Mouse (Mus musculus) intestine, embryonic 15.5 days (tissue): Measurements from ENCODE around the gene Atg9a. TPM values are rescaled to one million over a fixed set of nuclear protein-coding genes. Genes with fewer than 3 reads are reported as not detected.

Experiments
- ATAC-seq: fragments of 200-750 bp; cut with Nextera tagmentation; 2 replicates; pipeline ENCODE4 v1.8.0; 2017; ENCODE audit warnings: moderate TSS enrichment, moderate library complexity
- H3K27ac ChIP-seq: fragments of 300-500 bp; sonication (generic); 2 replicates; pipeline ENCODE4 v1.5.1; 2015; ENCODE audit warnings: mild to moderate bottlenecking, inconsistent platforms
- H3K27me3 ChIP-seq: fragments of 300-500 bp; sonication (generic); replicated peaks from 2 replicates; pipeline ENCODE4 v1.6.1; 2015; ENCODE audit warnings: inconsistent platforms
- H3K36me3 ChIP-seq: fragments of 300-500 bp; sonication (generic); 2 replicates; pipeline ENCODE4 v1.6.1; 2015; ENCODE audit warnings: inconsistent platforms
- H3K4me1 ChIP-seq: fragments of 300-500 bp; sonication (generic); replicated peaks from 2 replicates; pipeline ENCODE4 v1.6.1; 2015; ENCODE audit warnings: inconsistent platforms
- H3K4me2 ChIP-seq: fragments of 300-500 bp; sonication (generic); replicated peaks from 2 replicates; pipeline ENCODE4 v1.6.1; 2015; ENCODE audit warnings: mild to moderate bottlenecking, inconsistent platforms
- H3K4me3 ChIP-seq: fragments of 300-500 bp; sonication (generic); replicated peaks from 2 replicates; pipeline ENCODE4 v1.5.1; 2015; ENCODE audit warnings: inconsistent platforms
- H3K9ac ChIP-seq: fragments of 300-500 bp; sonication (generic); 2 replicates; pipeline ENCODE4 v1.6.1; 2015; ENCODE audit warnings: inconsistent platforms
- H3K9me3 ChIP-seq: fragments of 300-500 bp; sonication (generic); 2 replicates; pipeline ENCODE4 v1.6.1; 2016; ENCODE audit warnings: inconsistent platforms
- WGBS: fragments of 180-500 bp; shearing (Covaris S2); methylation state at CpG from one replicate; pipeline ENCODE4 v1.1.7; 2015; 5-methylcytosine and 5-hydroxymethylcytosine counted together
- polyA plus RNA-seq: library from polyadenylated mRNA; unstranded; fragments of >200 nt; fragmentation: Nextera tagmentation; extraction: Ambion mirVana; gene quantifications from 2 replicates; pipeline ENCODE4 v1.2.1, GENCODE M21; 2015

Atg9a gene
- polyA plus RNA-seq, 1 experiment from 2014 or later: 28.3 TPM

DNA sequence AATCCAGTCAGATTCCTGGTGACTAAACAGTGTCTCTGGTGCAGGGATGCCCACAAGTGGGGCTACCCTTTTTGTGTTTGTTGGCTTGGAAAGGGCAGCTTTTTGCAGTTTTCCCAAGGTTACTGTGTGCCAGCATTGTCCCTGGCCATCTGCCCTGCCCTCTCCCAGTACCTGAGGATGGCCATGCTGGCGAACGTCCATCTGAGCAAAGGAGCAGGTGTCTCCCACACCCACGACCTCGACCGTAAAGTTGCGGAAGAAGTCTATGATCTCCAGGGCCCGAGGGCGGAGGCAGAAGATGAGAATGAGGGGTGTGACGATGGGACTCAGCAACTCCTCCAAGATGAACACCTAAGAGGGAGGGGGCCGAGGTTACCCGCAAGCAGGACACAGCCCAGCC, 6.5 kb downstream of the Atg9a start:
- Histone ChIP-seq H3K4me1 (peaks cover 16% of the 10 kb centered on the region; the same call in 1 of the 2 replicates), H3K27ac (no peak overlapping the region), H3K9ac (no peak overlapping the region), H3K4me3 (no peak overlapping the region), H3K9me3 (no peaks in the 10 kb centered on the region), H3K4me2 (no peak overlapping the region), H3K36me3 (peaks cover 46% of the 10 kb centered on the region), H3K27me3 (no peaks in the 10 kb centered on the region)
- no peak for ATAC-seq
- WGBS: 89% methylated on average over 11 of the region's 11 CpGs

DNA sequence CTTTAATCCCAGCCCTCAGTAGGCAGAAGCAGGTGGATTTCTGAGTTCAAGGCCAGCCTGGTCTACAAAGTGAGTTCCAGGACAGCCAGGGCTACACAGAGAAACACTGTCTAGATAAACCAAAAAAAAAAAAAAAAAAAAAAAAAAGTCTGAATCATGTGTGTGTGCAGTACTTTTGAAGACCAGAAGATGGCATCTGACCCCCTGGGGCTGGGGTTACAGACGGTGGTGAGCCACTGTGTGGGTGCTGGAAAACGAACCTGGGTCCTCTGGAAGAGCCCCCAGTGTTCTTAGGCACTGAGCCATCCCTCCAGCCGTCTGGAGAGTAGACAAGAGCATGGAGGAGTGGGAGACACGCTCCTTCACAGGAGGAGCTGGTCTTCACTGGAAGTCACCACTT, 9.8 kb downstream of the Atg9a start:
- no peaks in the 10 kb centered on the region for H3K9me3 ChIP-seq
- H3K27me3 ChIP-seq: no peaks in the 10 kb centered on the region
- H3K27ac ChIP-seq: no peak overlapping the region
- H3K9ac ChIP-seq: no peak overlapping the region
- peaks cover 40% of the 10 kb centered on the region for H3K36me3 ChIP-seq
- ATAC-seq: no peak
- H3K4me1 ChIP-seq: peaks cover 20% of the 10 kb centered on the region
- H3K4me3 ChIP-seq: no peak overlapping the region
- H3K4me2 ChIP-seq: no peak overlapping the region
- WGBS: 81% methylated on average over 4 of the region's 4 CpGs

DNA sequence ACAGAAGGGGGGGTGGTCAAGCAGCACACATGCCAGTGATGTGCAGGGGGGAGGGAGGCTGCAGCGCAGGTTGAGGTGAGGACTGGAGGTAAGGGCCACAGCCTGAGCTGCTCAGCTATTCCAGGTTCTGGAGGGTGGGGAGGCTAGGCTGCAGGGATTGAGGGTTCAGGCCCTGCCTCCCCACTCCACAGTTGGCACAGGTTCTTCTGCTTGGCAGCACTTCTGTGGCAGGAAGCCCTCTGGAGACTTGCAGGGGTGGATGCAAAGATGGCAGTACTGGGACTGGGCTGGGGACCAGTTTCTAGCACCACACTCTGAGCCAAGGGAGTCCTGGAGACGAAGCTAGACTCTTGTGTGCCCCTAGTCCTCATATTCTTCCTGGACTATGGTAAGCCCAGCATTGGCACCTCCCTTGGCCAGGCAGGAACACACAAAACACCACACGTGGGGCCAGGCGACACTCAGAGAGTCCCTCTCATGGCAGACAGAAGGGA, 10.6 kb downstream of the Atg9a start:
- Histone ChIP-seq H3K27me3 (no peaks in the 10 kb centered on the region), H3K9ac (no peak overlapping the region), H3K4me3 (no peak overlapping the region), H3K4me2 (peak overlapping the region; percentile 95; the same call in 1 of the 2 replicates), H3K27ac (no peak overlapping the region), H3K36me3 (peaks cover 35% of the 10 kb centered on the region), H3K4me1 (peaks cover 20% of the 10 kb centered on the region), H3K9me3 (no peaks in the 10 kb centered on the region)
- no peak for ATAC-seq
- WGBS: 84% methylated on average over 4 of the region's 4 CpGs

DNA sequence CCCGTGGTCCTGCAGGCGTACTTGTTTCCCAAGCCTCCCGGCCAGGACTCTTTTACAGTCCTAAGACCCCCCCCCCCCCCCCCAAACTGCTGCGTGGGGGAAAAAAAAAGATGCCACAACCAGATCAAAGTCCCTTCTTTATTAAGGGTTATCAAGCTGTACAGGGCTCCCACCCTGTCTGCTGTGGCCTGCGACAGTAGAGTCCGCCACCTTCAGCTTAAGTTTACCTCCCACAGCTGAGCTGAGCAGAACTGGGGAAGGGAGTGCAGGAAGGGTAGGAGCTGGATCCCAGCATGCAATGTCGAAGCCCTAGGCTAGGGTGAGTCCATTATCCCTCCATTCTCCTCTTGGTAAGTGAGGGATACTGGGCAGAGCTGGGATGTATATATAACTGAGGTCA, 11.3 kb downstream of the Atg9a start:
- Histone ChIP-seq H3K9ac (no peak overlapping the region), H3K9me3 (no peaks in the 10 kb centered on the region), H3K27ac (no peak overlapping the region), H3K36me3 (peaks cover 35% of the 10 kb centered on the region), H3K4me1 (peaks cover 20% of the 10 kb centered on the region), H3K27me3 (no peaks in the 10 kb centered on the region), H3K4me3 (peak overlapping the region; percentile 64), H3K4me2 (peak overlapping the region; percentile 95)
- WGBS: 30% methylated on average over 7 of the region's 7 CpGs
- ATAC-seq: peak; percentile 54

- ATAC-seq: peak; percentile 93
- peaks cover 31% of the 10 kb centered on the region for H3K36me3 ChIP-seq
- peaks cover 20% of the 10 kb centered on the region for H3K4me1 ChIP-seq
- H3K9ac ChIP-seq: peak within 1 kb of the TSS; percentile 63
- H3K4me3 ChIP-seq: peak within 1 kb of the TSS; percentile 64
- under 1% methylated on average over 31 of the region's 31 CpGs for WGBS
- peak within 1 kb of the TSS; percentile 95 for H3K4me2 ChIP-seq
- H3K27me3 ChIP-seq: no peaks in the 10 kb centered on the region
- no peaks in the 10 kb centered on the region for H3K9me3 ChIP-seq
- peak within 1 kb of the TSS; percentile 42; the same call in 1 of the 2 replicates for H3K27ac ChIP-seq
These were observed 11.8 kb downstream of the Atg9a start, which contains the start of gene Abcb6 for GRCm38 (mm10) chr1:75180105-75180590. TSS of gene Abcb6 (minus strand) at chr1:75180392.

- 8% methylated on average over 23 of the region's 23 CpGs for WGBS
- Histone ChIP-seq H3K9me3 (no peaks in the 10 kb centered on the region), H3K36me3 (peaks cover 27% of the 10 kb centered on the region), H3K27me3 (no peaks in the 10 kb centered on the region), H3K4me1 (peaks cover 20% of the 10 kb centered on the region), H3K9ac (peak overlapping the region; percentile 63), H3K4me3 (peak overlapping the region; percentile 64), H3K27ac (no peak overlapping the region), H3K4me2 (peak overlapping the region; percentile 95)
- ATAC-seq: peak; percentile 64
These were observed 12.5 kb downstream of the Atg9a start for GRCm38 (mm10) chr1:75179334-75180104.

DNA sequence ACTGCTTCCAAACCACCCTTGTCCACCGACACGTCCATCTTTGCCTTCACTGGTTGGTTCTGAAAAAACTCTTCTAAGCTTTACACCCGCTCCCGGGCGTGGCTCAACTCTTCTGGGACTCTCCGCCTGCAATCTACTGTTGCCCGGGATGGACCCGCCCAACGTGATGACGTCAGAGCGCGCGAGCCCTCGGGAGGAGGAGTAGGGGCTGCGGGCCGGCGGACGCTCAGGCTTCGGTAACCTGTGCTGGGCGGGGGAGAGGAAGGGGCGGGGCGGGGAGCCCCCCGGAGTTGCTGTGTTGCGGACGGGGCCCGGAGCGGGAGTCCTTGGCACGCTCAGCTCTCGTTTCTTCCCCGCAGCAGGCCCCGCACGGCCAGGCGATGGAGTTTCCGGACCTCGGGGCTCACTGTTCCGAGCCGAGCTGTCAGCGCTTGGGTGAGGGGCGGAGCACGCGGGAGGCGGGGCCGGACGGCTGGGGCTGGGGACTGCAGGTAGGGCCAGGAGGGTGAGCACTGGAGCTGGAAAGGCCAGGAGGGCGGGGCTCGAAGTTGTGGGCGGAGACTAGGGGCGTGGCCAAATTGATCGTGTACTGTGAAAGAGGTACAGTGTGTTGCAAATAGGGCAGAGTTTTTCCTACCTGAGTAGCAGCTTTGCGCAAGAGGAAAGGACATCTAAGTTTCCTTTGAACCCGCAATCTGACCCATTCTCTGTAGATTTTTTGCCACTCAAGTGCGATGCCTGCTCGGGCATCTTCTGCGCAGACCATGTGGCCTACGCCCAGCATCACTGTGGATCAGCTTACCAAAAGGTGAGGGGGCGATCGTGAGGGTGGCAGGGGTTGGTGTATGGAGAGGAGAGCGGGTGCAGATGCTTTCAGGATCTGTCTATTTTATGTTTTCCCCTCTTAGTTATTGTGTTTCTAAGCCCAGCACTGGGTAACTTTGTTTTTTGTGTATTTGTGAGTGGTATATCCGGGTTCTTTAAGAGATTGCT, 23.2 kb downstream of the Atg9a start, which contains the start of gene Zfand2b:
TSS of gene Zfand2b (plus strand) at position 175 of the 993 bp plus-strand sequence.
- Histone ChIP-seq H3K4me3 (peak within 1 kb of the TSS; percentile 67), H3K4me1 (peaks cover 9% of the 10 kb centered on the region), H3K4me2 (peak within 1 kb of the TSS; percentile 86), H3K27ac (peak within 1 kb of the TSS; percentile 81), H3K9me3 (no peaks in the 10 kb centered on the region), H3K9ac (peak within 1 kb of the TSS; percentile 58), H3K27me3 (no peaks in the 10 kb centered on the region), H3K36me3 (peaks cover 22% of the 10 kb centered on the region)
- WGBS: under 1% methylated on average over 57 of the region's 59 CpGs
- ATAC-seq: peak; percentile 99

DNA sequence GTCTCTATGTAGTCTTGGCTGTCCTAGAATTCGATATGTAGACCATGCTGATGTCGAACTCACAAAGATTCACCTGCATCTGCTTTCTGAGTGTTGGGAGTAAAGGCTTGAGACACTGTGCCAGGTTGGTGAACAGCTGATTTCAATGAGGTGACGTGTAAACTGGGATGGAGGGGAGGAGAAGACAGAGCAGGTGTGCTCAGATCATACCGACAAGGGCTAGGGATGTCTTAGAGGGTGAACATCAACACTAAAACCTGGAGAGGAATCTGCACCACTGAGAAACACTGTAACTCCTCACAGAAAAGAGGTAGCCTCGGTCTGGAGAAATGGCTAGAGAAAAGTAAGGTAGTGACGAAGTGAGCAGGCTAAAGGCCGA, 23.9 kb downstream of the Atg9a start:
- peaks cover 9% of the 10 kb centered on the region for H3K4me1 ChIP-seq
- no peak overlapping the region for H3K9ac ChIP-seq
- no peaks in the 10 kb centered on the region for H3K9me3 ChIP-seq
- H3K36me3 ChIP-seq: peaks cover 19% of the 10 kb centered on the region
- peak overlapping the region; percentile 86 for H3K4me2 ChIP-seq
- no peaks in the 10 kb centered on the region for H3K27me3 ChIP-seq
- WGBS: 6% methylated on average over 7 of the region's 7 CpGs
- peak overlapping the region; percentile 67 for H3K4me3 ChIP-seq
- ATAC-seq: peak; percentile 34
- H3K27ac ChIP-seq: peak overlapping the region; percentile 81; the same call in 1 of the 2 replicates

DNA sequence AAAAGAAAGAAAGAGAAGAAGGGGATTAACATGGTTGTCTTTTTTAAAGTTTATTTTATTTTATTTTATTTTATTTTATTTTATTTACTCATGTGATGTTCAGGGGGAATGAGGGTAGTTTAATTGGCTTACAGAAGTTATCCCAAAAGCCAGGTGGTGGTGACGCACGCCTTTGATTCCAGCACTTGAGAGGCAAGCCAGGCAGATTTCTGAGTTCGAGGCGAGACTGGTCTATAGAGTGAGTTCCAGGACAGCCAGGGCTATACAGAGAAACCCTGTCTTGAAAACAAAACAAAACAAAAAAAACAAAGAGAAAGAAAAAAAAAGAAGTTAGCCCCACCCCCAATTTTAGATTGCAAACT, 31.8 kb downstream of the Atg9a start:
- Histone ChIP-seq H3K27me3 (no peaks in the 10 kb centered on the region), H3K4me1 (no peaks in the 10 kb centered on the region), H3K9ac (no peak overlapping the region), H3K27ac (no peak overlapping the region), H3K4me3 (no peak overlapping the region), H3K36me3 (no peaks in the 10 kb centered on the region), H3K4me2 (no peak overlapping the region), H3K9me3 (no peaks in the 10 kb centered on the region)
- no peak for ATAC-seq
- WGBS: 76% methylated on average over 4 of the region's 4 CpGs

DNA sequence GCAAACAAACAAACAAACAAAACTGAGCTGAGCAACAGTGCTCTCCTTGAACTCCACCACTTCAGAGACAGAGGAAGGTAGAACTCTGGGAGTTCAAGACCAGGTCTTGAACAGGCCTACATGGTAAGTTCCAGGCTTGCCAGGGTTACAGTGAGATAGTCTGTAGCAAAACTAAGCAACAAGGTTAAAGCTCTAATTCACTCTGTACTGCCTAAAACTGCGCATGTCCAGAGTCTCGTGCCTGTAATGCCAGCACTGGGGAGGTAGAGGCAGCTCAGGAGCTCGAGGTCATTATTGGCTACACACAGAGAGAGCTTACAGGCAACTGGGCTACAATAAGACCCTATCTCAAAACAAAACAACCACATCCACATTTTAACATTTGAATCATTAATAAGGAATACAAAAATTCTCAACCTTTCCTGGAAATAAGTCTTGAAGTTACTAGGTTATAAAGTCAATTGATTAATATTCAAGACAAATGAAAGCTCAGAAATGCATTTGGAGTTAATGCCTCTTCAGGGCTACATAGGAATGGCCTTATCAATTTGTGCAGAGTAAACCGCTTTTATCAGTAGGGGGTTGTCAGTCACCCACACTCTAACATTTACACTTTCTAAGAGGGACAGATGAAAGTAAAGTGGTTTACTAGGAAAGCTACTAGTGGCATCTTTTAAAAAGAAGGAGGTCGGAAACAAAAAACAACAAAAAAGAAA, 32.3 kb downstream of the Atg9a start:
- Histone ChIP-seq H3K4me1 (no peaks in the 10 kb centered on the region), H3K9me3 (no peaks in the 10 kb centered on the region), H3K4me2 (no peak overlapping the region), H3K27me3 (no peaks in the 10 kb centered on the region), H3K36me3 (no peaks in the 10 kb centered on the region), H3K4me3 (no peak overlapping the region), H3K27ac (no peak overlapping the region), H3K9ac (no peak overlapping the region)
- WGBS: 65% methylated on average over 5 of the region's 5 CpGs
- ATAC-seq: no peak

GRCm38 (mm10) chr1:75158990-75159389, 33.0 kb downstream of the Atg9a start:
- Histone ChIP-seq H3K4me2 (no peak overlapping the region), H3K4me3 (no peak overlapping the region), H3K36me3 (no peaks in the 10 kb centered on the region), H3K4me1 (no peaks in the 10 kb centered on the region), H3K27me3 (no peaks in the 10 kb centered on the region), H3K27ac (no peak overlapping the region), H3K9ac (no peak overlapping the region), H3K9me3 (no peaks in the 10 kb centered on the region)
- no peak for ATAC-seq
